ENCODE assay signal across 19 mouse cellular contexts in the genomic region with DNA sequence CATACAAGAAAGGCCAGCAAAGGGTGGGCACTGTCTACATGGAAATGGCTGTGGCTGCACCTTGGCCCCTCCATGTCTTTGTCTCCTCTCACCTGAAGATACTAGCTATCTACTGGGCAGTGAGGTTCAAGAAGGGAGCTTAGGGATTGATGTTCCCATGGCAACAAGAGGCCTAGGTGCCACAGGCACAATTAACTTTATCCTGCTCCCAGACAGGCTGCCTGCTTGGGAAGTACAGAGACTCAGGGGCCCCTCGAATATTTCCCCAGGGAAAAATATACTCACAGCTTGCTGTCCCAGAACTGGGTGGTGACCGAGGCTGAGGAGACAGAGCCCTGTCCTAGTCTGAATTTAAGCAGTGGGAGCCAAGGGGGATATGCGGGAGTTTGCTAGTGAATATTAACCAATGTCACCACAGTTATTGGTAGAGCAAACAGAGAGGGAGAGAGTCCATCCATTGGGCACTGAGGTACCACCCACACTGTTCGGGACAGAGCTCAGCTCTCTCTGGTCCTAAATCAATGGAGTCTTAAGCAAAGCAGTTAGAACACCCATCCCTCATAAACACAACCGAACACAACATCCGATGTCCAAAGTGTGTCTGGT. TPM values are rescaled to one million over a fixed set of nuclear protein-coding genes. Genes with fewer than 3 reads are reported as not detected.
DNase-seq lines count a peak whose midpoint lies in the region; ATAC-seq and TF ChIP-seq lines count a peak whose summit lies in the region.
"Not testable (repeated sequence)": the region's sequence is repeated elsewhere in the genome, so short reads cannot be mapped to it uniquely, and the experiment has no call there.
"Had no signal": no experiment of that assay in that cellular context is flagged by ENCODE, and none has a peak within 500 bp of the region (broad histone marks: within the 10 kb centered on the region; RNA-seq: fewer than 3 reads in every experiment).

Gene Serpina1d, minus strand, starts transcription at position 347 of the 606 bp plus-strand sequence.

- H3K36me3 ChIP-seq in intestine, embryonic 16.5 days (ENCODE audit: control insufficient read depth, insufficient read depth, low read length); liver, embryonic 11.5 days (ENCODE audit: control insufficient read depth, insufficient read depth, low read length); liver, embryonic 14.5 days (replicated peaks; ENCODE audit: control insufficient read depth, insufficient read depth, low read depth); liver, postnatal 0 days (replicated peaks; ENCODE audit: insufficient read depth, low read length): not testable (repeated sequence)

- H3K4me2 ChIP-seq in intestine, embryonic 16.5 days (ENCODE audit: low read depth, low read length); liver, embryonic 11.5 days: not testable (repeated sequence)
- peak within 1 kb of the TSS; percentile 18; the same call in 1 of the 2 replicates for H3K4me2 ChIP-seq in liver, embryonic 14.5 days (ENCODE audit: low read depth)
- peak within 1 kb of the TSS; percentile 32; the same call in 1 of the 2 replicates for H3K4me2 ChIP-seq in liver, postnatal 0 days (ENCODE audit: low read depth, low read length)

- not testable (repeated sequence) for H3K9me3 ChIP-seq in intestine, embryonic 16.5 days (ENCODE audit: control insufficient read depth, low read length); liver, embryonic 11.5 days (ENCODE audit: control insufficient read depth, low read length); liver, embryonic 14.5 days (ENCODE audit: control insufficient read depth, low read length); liver, postnatal 0 days (ENCODE audit: low read length)

- H3K27ac ChIP-seq in intestine, embryonic 16.5 days (ENCODE audit: low read length); liver, embryonic 11.5 days (ENCODE audit: low read depth, low read length); liver, embryonic 14.5 days: not testable (repeated sequence)
- peak within 1 kb of the TSS; percentile 79 for H3K27ac ChIP-seq in liver, postnatal 0 days (ENCODE audit: low read depth)

- H3K4me3 ChIP-seq in intestine, embryonic 16.5 days (ENCODE audit: low read length); liver, embryonic 11.5 days (ENCODE audit: low read depth, low read length): not testable (repeated sequence)
- H3K4me3 ChIP-seq in liver, embryonic 14.5 days (ENCODE audit: insufficient read depth in 1 of 2, low read depth in 2 of 2, low read length in 2 of 2), result peak within 1 kb of the TSS in 1 of 2 experiments; percentile 27; a peak in 2 of 4 replicates
- peak within 1 kb of the TSS; percentile 37 for H3K4me3 ChIP-seq in liver, postnatal 0 days (ENCODE audit: low read depth, low read length)

- not testable (repeated sequence) for TF ChIP-seq EP300 in liver, embryonic 14.5 days (IDR thresholded peaks at IDR 0.05; ENCODE audit: low read depth); liver, postnatal 0 days (IDR thresholded peaks at IDR 0.05; ENCODE audit: low read depth)

- not testable (repeated sequence) for H3K4me1 ChIP-seq in intestine, embryonic 16.5 days (ENCODE audit: control insufficient read depth, insufficient read depth, low read length); liver, embryonic 11.5 days (replicated peaks; ENCODE audit: control insufficient read depth, insufficient read depth, low read length); liver, embryonic 14.5 days (replicated peaks; ENCODE audit: control insufficient read depth in 2 of 2, insufficient read depth in 2 of 2, low read length in 1 of 2); liver, postnatal 0 days (ENCODE audit: insufficient read depth)

- peak; percentile 58 for ATAC-seq in intestine, embryonic 16.5 days
- ATAC-seq in liver, embryonic 11.5 days (replicated peaks; ENCODE audit: low FRiP score); liver, embryonic 14.5 days (ENCODE audit: insufficient read depth): not testable (repeated sequence)
- ATAC-seq in liver, postnatal 0 days, result peak; percentile 98

- not testable (repeated sequence) for H3K27me3 ChIP-seq in intestine, embryonic 16.5 days (replicated peaks; ENCODE audit: control insufficient read depth, insufficient read depth, low read length); liver, embryonic 11.5 days (replicated peaks; ENCODE audit: control insufficient read depth, insufficient read depth, low read length); liver, embryonic 14.5 days (ENCODE audit: control insufficient read depth, insufficient read depth, low read length); liver, postnatal 0 days (ENCODE audit: insufficient read depth, low read length)

- not testable (repeated sequence) for H3K9ac ChIP-seq in intestine, embryonic 16.5 days (ENCODE audit: low read depth, low read length); liver, embryonic 11.5 days (ENCODE audit: low read depth, low read length); liver, embryonic 14.5 days (replicated peaks)
- H3K9ac ChIP-seq in liver, postnatal 0 days (replicated peaks), result peak within 1 kb of the TSS; percentile 55

- not testable (repeated sequence) for TF ChIP-seq CTCF in liver, embryonic 14.5 days (IDR thresholded peaks at IDR 0.05; ENCODE audit: low read depth); liver, postnatal 0 days (IDR thresholded peaks at IDR 0.05; ENCODE audit: low read depth)

- not testable (repeated sequence) for DNase-seq in adrenal gland, postnatal 4 days (ENCODE audit: low spot score in 2 of 2); liver, embryonic 11.5 days (ENCODE audit: low spot score); liver, embryonic 14.5 days (ENCODE audit: low read depth in 3 of 3, low spot score in 3 of 3)
- peak; percentile 50 for DNase-seq in liver, postnatal 0 days
- DNase-seq in yolk sac, embryonic 10.5 days (ENCODE audit: low spot score), result peak; percentile 59

- 57% methylated on average over 6 of the region's 6 CpGs for WGBS in intestine, embryonic 16.5 days
- 65% methylated on average over 6 of the region's 6 CpGs for WGBS in liver, embryonic 11.5 days
- 58% methylated on average over 6 of the region's 6 CpGs for WGBS in liver, embryonic 14.5 days (ENCODE audit: insufficient replicate concordance)
- WGBS in liver, postnatal 0 days (ENCODE audit: insufficient replicate concordance), result 51% methylated on average over 6 of the region's 6 CpGs

RNA-seq across cellular contexts. Expression of gene Serpina1d, which starts in this region (rescaled TPM):
- total RNA-seq in adrenal gland, postnatal 4 days (2021), result 100 to 1,000 TPM in 1 of 2 experiments, 10 to 100 TPM in 1; 11.7 to 342 TPM
- polyA plus RNA-seq in intestine, embryonic 16.5 days (2015; fragmentation: Nextera tagmentation; extraction: Ambion mirVana), result 16.7 and 18.2 TPM in 2 replicates
- polyA plus RNA-seq in liver, embryonic 11.5 days (2014; fragmentation: Nextera tagmentation; extraction: Ambion mirVana), result 51.9 and 59.9 TPM in 2 replicates
- 173 and 195 TPM in 2 replicates for polyA plus RNA-seq in liver, embryonic 14.5 days (2012; rRNA removed)
- 217 and 229 TPM in 2 replicates for polyA plus RNA-seq in liver, embryonic 14.5 days (2014; fragmentation: Nextera tagmentation; extraction: Ambion mirVana)
- polyA plus RNA-seq in liver, postnatal 0 days (2015; fragmentation: Nextera tagmentation; extraction: Ambion mirVana), result 2,720 and 2,731 TPM in 2 replicates
- total RNA-seq: gastrocnemius, postnatal 25 days; heart, postnatal 36 days; MEL had no signal
- polyA plus RNA-seq: brain, embryonic 14.5 days; CD4-positive, CD25-positive, alpha-beta regulatory T cell, adult 4 months; embryonic facial prominence, embryonic 10.5 days; embryonic facial prominence, embryonic 13.5 days; erythroblast, embryonic 14.5 days; forebrain, embryonic 12.5 days; forebrain, embryonic 15.5 days; hindbrain, embryonic 10.5 days; hindbrain, embryonic 13.5 days; hindbrain, embryonic 16.5 days had no signal

Comparison
In these comparisons a context has a peak if more than half of its experiments do, and no peak if none do; other contexts are left out.
1. RNA of gene Serpina1d (polyA plus RNA-seq): 2,720 to 2,731 TPM in liver, postnatal 0 days; 173 to 229 TPM in liver, embryonic 14.5 days, 51.9 to 59.9 TPM in liver, embryonic 11.5 days and 16.7 to 18.2 TPM in intestine, embryonic 16.5 days; every median in the first group is over 10 times any median in the second.